Mouse (Mus musculus) liver, embryonic 15.5 days (tissue): ENCODE results near the gene Nkiras1. TPM values are rescaled to one million over a fixed set of nuclear protein-coding genes. Genes with fewer than 3 reads are reported as not detected.
A peak's percentile ranks its signal among the peaks of the same experiment; 100 is the strongest.

Source experiments
- ATAC-seq: fragments of 200-750 bp; cut with Nextera tagmentation; 2 replicates; pipeline ENCODE4 v1.8.0; 2017; ENCODE audit warnings: moderate number of reproducible peaks, mild to moderate bottlenecking, moderate library complexity; ENCODE audit not compliant: insufficient read depth
- H3K27ac ChIP-seq: fragments of 300-500 bp; sonication (generic); replicated peaks from 2 replicates; pipeline ENCODE4 v1.5.1; 2015; ENCODE audit warnings: mild to moderate bottlenecking, inconsistent platforms
- H3K27me3 ChIP-seq: fragments of 300-500 bp; sonication (generic); 2 replicates; pipeline ENCODE4 v1.6.1; 2015; ENCODE audit warnings: mild to moderate bottlenecking, inconsistent platforms
- H3K36me3 ChIP-seq: fragments of 300-500 bp; sonication (generic); replicated peaks from 2 replicates; pipeline ENCODE4 v1.6.1; 2015; ENCODE audit warnings: moderate library complexity, mild to moderate bottlenecking, inconsistent platforms
- H3K4me1 ChIP-seq: fragments of 300-500 bp; sonication (generic); replicated peaks from 2 replicates; pipeline ENCODE4 v1.6.1; 2015; ENCODE audit warnings: inconsistent platforms
- H3K4me2 ChIP-seq: fragments of 300-500 bp; sonication (generic); 2 replicates; pipeline ENCODE4 v1.6.1; 2015; ENCODE audit warnings: moderate library complexity, mild to moderate bottlenecking, inconsistent platforms
- H3K4me3 ChIP-seq: fragments of 300-500 bp; sonication (generic); replicated peaks from 2 replicates; pipeline ENCODE4 v1.5.1; 2015; ENCODE audit warnings: mild to moderate bottlenecking, inconsistent platforms
- H3K9ac ChIP-seq: fragments of 300-500 bp; sonication (generic); 2 replicates; pipeline ENCODE4 v1.6.1; 2015; ENCODE audit warnings: moderate library complexity, mild to moderate bottlenecking, inconsistent platforms
- H3K9me3 ChIP-seq: fragments of 300-500 bp; sonication (generic); replicated peaks from 2 replicates; pipeline ENCODE4 v1.6.1; 2016; ENCODE audit warnings: inconsistent platforms
- WGBS: fragments of 180-500 bp; shearing (Covaris S2); methylation state at CpG from one replicate; pipeline ENCODE4 v1.1.7; 2015; ENCODE audit warnings: mixed read lengths; ENCODE audit not compliant: insufficient replicate concordance; 5-methylcytosine and 5-hydroxymethylcytosine counted together
- polyA plus RNA-seq: library from polyadenylated mRNA; unstranded; fragments of >200 nt; fragmentation: Nextera tagmentation; extraction: Ambion mirVana; gene quantifications from 2 replicates; pipeline ENCODE4 v1.2.1, GENCODE M21; 2015

Gene Nkiras1
- polyA plus RNA-seq, 1 experiment from 2014 or later: 7.4 TPM

DNA sequence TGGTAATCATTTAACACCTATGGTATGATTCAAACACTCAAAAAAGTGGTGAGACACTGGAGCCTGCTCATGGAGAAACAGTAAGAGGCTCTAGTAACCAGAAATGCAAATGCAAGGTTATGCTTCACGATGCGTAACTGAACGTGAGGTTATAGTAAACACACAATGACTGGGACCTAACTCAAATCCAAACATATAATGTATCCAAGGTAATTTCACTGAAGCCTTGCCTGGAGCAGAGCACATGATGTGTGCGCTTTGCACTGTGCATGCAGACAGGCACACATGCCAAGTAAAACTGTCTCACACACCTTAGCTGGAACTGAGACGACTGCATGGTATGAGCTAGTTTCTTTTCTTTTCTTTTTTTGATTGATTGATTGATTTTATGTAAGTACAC is 33.2 kb downstream of the Nkiras1 start:
- no peak overlapping the region for H3K9ac ChIP-seq
- H3K4me1 ChIP-seq: no peaks in the 10 kb centered on the region
- ATAC-seq: no peak
- H3K9me3 ChIP-seq: no peaks in the 10 kb centered on the region
- H3K4me2 ChIP-seq: no peak overlapping the region
- WGBS: 86% methylated on average over 5 of the region's 5 CpGs
- H3K27ac ChIP-seq: no peak overlapping the region
- no peaks in the 10 kb centered on the region; the same call in 1 of the 2 replicates for H3K36me3 ChIP-seq
- H3K4me3 ChIP-seq: no peak overlapping the region
- no peaks in the 10 kb centered on the region for H3K27me3 ChIP-seq

DNA sequence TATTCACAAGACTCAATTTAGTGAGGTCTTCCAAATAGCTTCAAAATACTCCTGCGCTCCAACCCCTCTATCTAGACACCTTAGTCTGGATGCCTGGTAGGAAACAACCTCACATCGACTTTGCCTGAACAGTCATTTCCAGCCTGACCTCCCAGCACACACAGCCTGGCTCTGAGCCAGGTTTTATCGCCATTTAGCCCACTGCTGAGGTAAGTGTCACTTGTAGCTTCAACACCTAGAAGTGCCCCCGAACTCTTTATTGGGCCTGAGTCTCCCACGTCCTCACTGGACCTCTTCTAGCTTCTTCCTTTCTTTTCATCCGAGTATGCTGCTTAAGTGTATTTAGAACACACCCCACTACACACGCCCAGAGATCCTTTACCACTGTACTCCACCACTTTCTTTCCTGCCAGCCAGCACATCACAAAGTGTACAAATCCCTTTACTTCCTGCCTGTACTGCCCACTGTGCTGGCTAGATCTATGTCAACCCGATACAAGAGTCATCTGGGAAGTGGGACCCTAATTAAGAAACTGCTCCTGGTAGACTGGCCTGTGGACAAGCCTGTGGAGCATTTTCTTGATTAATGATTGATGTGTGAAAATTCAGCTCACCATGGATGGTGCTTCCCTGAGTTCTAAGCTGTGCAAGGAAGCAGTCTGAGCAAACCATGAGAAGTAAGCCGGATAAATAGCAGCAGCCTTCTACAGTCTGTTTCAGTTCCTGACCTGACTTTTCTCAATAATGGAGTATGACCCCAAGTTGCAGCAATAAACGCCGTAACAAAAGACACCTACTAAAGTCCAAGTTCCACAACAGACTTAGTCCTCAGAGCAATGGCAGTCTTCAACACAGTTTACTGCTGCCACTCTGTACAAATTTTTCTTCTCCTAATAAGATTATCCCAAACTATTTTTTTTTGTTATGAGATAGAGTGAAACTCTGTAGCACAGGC is 46.8 kb downstream of the Nkiras1 start:
- H3K9ac ChIP-seq: no peak overlapping the region
- H3K4me2 ChIP-seq: no peak overlapping the region
- no peak overlapping the region for H3K27ac ChIP-seq
- 0 out of 2 replicates have a peak, but pooled peaks cover 3% of the 10 kb centered on the region for H3K4me1 ChIP-seq
- no peak overlapping the region for H3K4me3 ChIP-seq
- H3K9me3 ChIP-seq: no peaks in the 10 kb centered on the region
- ATAC-seq: no peak
- H3K36me3 ChIP-seq: peaks cover 6% of the 10 kb centered on the region; the same call in 1 of the 2 replicates
- H3K27me3 ChIP-seq: no peaks in the 10 kb centered on the region
- WGBS: 58% methylated on average over 11 of the region's 11 CpGs

DNA sequence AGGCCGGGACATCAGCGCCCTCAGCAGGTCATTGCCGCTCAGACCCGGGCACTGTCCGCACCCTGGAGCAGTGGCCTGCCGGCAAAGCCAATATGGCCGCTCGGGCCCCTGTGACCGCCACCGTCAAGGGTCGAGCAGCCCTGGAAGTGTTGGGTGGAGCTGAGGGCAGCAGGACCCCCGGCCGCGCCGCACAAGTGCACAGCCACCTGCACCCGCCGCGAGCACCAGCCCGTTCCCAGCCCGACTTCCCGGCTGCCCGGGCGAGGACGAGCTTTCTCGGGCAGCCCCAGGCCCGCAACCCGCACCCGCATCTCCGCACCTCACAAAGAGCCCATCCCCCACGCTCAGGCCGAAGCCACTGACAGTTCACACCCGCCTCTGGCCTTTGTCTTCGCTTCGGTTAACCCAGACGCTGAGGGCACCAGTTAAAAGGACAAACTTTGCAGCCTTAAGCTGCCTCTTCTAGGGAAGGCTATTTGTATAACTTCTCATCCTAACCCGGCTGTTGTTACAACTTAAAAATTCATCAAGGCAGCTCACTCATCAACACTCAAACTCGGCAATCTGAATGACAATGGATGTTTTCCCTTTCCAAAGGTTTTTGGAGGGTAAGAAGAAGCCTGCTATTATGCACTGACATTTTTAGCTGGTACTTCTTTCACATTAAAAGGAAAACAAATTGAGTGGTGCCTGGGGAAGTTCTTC is 56.2 kb downstream of the Nkiras1 start:
- Histone ChIP-seq H3K4me2 (peak overlapping the region; percentile 75), H3K9me3 (no peaks in the 10 kb centered on the region), H3K36me3 (0 out of 2 replicates have a peak, but pooled peaks cover 6% of the 10 kb centered on the region), H3K4me3 (peak overlapping the region; percentile 57), H3K27ac (no peak overlapping the region), H3K27me3 (peaks cover 8% of the 10 kb centered on the region), H3K4me1 (peaks cover 21% of the 10 kb centered on the region), H3K9ac (peak overlapping the region; percentile 32; the same call in 1 of the 2 replicates)
- WGBS: 5% methylated on average over 37 of the region's 37 CpGs
- ATAC-seq: peak; percentile 20; the same call in 1 of the 2 replicates

DNA sequence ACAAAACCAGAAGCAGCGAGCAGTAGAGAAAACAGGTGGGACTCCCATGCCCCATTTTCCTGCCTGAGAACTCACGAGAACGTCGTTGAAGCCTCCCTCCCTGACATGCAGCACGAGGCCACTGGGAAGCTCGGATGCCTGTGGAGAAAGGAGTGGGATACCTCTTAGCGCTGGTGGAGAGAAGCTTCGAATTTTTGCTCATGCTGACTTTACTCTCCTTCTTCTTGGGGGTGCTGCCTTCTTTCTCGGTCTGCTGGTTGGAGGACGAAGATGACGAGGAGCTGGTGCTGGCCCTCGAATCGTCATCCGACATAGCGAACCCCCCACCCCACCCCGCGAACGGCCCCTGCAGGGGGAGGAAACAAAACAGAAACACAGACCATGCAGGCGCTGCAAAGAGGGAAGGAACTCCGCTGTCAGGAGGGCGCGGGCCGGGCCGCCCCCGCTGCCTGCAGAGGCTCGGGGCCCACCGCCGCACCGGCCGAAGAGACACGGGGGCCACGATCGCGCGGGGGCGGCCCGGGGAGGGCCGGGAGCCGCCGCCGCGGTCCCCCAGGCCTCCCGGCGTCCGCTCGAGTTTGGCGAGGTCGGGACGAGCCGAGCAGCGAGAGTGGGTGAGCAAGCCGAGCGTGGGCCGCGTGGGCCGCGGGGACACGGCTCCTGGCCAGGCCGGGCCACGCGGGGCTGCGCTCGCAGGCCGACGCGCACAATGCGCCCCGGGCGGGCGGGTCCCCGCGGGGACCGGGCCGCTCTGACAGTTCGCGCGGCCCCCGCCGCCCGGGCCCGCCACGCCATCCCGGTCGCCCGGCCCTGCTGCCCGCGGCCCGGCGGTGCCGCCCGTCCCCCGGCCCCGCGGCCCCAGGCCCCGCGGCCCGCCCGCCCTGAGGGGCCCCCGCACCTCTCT is 60.1 kb downstream of the Nkiras1 start:
- H3K27ac ChIP-seq: no peak overlapping the region; the same call in 1 of the 2 replicates
- peaks cover 8% of the 10 kb centered on the region for H3K27me3 ChIP-seq
- WGBS: under 1% methylated on average over 88 of the region's 99 CpGs
- peak overlapping the region; percentile 74 for H3K9ac ChIP-seq
- peak overlapping the region; percentile 90 for H3K4me2 ChIP-seq
- no peaks in the 10 kb centered on the region for H3K9me3 ChIP-seq
- peaks cover 21% of the 10 kb centered on the region for H3K4me1 ChIP-seq
- ATAC-seq: peak; percentile 67
- H3K36me3 ChIP-seq: no peaks in the 10 kb centered on the region
- peak overlapping the region; percentile 73 for H3K4me3 ChIP-seq

DNA sequence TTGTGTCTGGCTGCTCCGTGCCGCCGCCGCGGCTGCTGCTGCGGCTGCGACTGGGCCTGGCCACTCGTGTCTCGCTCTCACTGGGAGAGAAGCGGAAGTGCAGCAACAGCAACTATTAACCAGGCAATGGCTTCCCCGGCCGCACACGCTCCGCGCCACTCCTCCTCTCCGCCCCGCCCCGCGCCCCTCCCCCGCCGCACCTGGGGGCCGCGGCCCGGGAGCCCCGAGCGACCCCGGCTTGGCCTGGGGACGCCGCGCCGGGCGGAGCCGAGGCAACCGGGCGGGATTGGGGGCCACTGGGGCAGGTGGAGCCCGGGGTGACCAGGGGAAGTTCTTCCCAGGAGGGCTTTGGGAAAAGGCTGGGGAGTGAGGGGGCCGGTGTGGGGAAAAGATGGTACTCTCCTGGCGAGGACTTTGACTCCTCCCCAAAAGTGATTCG is 60.8 kb downstream of the Nkiras1 start, which contains the start of gene Ube2e1:
Gene Ube2e1 (minus strand): TSS at position 167 of the 439 bp plus-strand sequence.
- Histone ChIP-seq H3K9ac (peak within 1 kb of the TSS; percentile 74), H3K27ac (no peak within 1 kb of the TSS; the same call in 1 of the 2 replicates), H3K4me3 (peak within 1 kb of the TSS; percentile 73), H3K4me2 (peak within 1 kb of the TSS; percentile 90), H3K9me3 (no peaks in the 10 kb centered on the region), H3K27me3 (peaks cover 8% of the 10 kb centered on the region), H3K36me3 (no peaks in the 10 kb centered on the region), H3K4me1 (peaks cover 17% of the 10 kb centered on the region)
- under 1% methylated on average over 39 of the region's 39 CpGs for WGBS
- peak; percentile 77 for ATAC-seq

Other genes starting within 250 kb of the Nkiras1 start
- 1.5 TPM in 2 replicates for gene Nr1d2, start 32.0 kb upstream of the Nkiras1 start, polyA plus RNA-seq
- 195 and 231 TPM in 2 replicates for gene Rpl15, start 255 bp downstream of the Nkiras1 start, polyA plus RNA-seq
- gene Ube2e1, start 60.7 kb downstream of the Nkiras1 start, polyA plus RNA-seq: 27.7 and 31.7 TPM in 2 replicates